Comparison of ENCODE assay signal across 17 mouse cellular contexts in genomic region chr1:108341352-108341751, GRCm38 (mm10).
"Had no signal": no experiment of that assay in that cellular context is flagged by ENCODE, and none has a peak within 500 bp of the region (broad histone marks: within the 10 kb centered on the region; RNA-seq: fewer than 3 reads in every experiment).

No protein-coding gene starts in this region.

- DNase-seq: lung, adult 18-20 months; lung, embryonic 14.5 days; lung, postnatal 10 days; lung, postnatal 4 days; right cerebral cortex, adult 18-20 months; right cerebral cortex, postnatal 25 days; right cerebral cortex, postnatal 4 days; spleen, adult 18-20 months; thymus, adult 18-20 months; thymus, postnatal 14 days; thymus, postnatal 36 days had no signal

- H3K9ac ChIP-seq: liver, embryonic 12.5 days; liver, embryonic 14.5 days; lung, embryonic 14.5 days; neural tube, embryonic 13.5 days; neural tube, embryonic 15.5 days had no signal

- H3K27ac ChIP-seq: liver, embryonic 12.5 days; liver, embryonic 14.5 days; midbrain, embryonic 10.5 days; neural tube, embryonic 13.5 days; neural tube, embryonic 15.5 days had no signal

- H3K9me3 ChIP-seq: liver, embryonic 12.5 days; midbrain, embryonic 10.5 days; neural tube, embryonic 13.5 days; neural tube, embryonic 15.5 days had no signal

- H3K4me1 ChIP-seq: liver, embryonic 12.5 days; midbrain, embryonic 10.5 days; neural tube, embryonic 13.5 days; neural tube, embryonic 15.5 days had no signal

- H3K27me3 ChIP-seq: liver, embryonic 12.5 days; neural tube, embryonic 13.5 days; neural tube, embryonic 15.5 days had no signal

- H3K4me2 ChIP-seq: liver, embryonic 12.5 days; lung, embryonic 14.5 days; neural tube, embryonic 13.5 days; neural tube, embryonic 15.5 days had no signal

- ATAC-seq: liver, embryonic 12.5 days had no signal

- H3K4me3 ChIP-seq: liver, embryonic 12.5 days; midbrain, embryonic 10.5 days; myocyte; neural tube, embryonic 13.5 days; neural tube, embryonic 15.5 days had no signal

- H3K36me3 ChIP-seq: liver, embryonic 12.5 days; midbrain, embryonic 10.5 days; neural tube, embryonic 13.5 days; neural tube, embryonic 15.5 days had no signal
